Comparison of ENCODE assay signal across 11 mouse cellular contexts in genomic region chr8:75063290-75063689, GRCm38 (mm10). TPM values are rescaled to one million over a fixed set of nuclear protein-coding genes. Genes with fewer than 3 reads are reported as not detected.
DNase-seq lines count a peak whose midpoint lies in the region; ATAC-seq and TF ChIP-seq lines count a peak whose summit lies in the region.
"Had no signal": no experiment of that assay in that cellular context is flagged by ENCODE, and none has a peak within 500 bp of the region (broad histone marks: within the 10 kb centered on the region; RNA-seq: fewer than 3 reads in every experiment).

No protein-coding gene starts in this region.

- DNase-seq in hindbrain, embryonic 10.5 days (ENCODE audit: low spot score): peak; percentile 13
- peak; percentile 40 for DNase-seq in CH12.LX (ENCODE audit: extremely low read depth)
- DNase-seq in heart, postnatal 10 days: peak; percentile 56 to 60
- no peak for DNase-seq in left cerebral cortex, adult 2 months (ENCODE audit: extremely low spot score in 1 of 2, low spot score in 2 of 2)
- no peak for DNase-seq in thymus, postnatal 25 days
- DNase-seq in left cerebral cortex, adult 18-20 months (ENCODE audit: low spot score in 2 of 2): no peak
- DNase-seq: cerebellum, postnatal 25 days; forebrain, postnatal 0 days had no signal

- 66% methylated on average over 3 of the region's 3 CpGs for WGBS in hindbrain, embryonic 10.5 days
- 59% methylated on average over 3 of the region's 3 CpGs for WGBS in hindbrain, embryonic 12.5 days
- WGBS in bone marrow, adult 2 months: 67% methylated on average over 3 of the region's 3 CpGs

- H3K36me3 ChIP-seq in hindbrain, embryonic 10.5 days: peaks cover 56% of the 10 kb centered on the region
- H3K36me3 ChIP-seq in hindbrain, embryonic 12.5 days: peaks cover 20% of the 10 kb centered on the region
- peaks cover 25 to 79% of the 10 kb centered on the region in 2 experiments for H3K36me3 ChIP-seq in CH12.LX (replicated peaks in 1 of 2; ENCODE audit: control insufficient read depth in 1 of 2, insufficient read depth in 1 of 2, low read length in 1 of 2)

- intact Hi-C loops in heart, postnatal 10 days (cut with DNase I): no loop called here
- intact Hi-C loops in left cerebral cortex, adult 2 months (cut with DNase I): no loop called here

- TF ChIP-seq EP300 in CH12.LX (IDR thresholded peaks at IDR 0.05; ENCODE audit: low read length): no peak

- no peak for TF ChIP-seq RAD21 in CH12.LX (IDR thresholded peaks at IDR 0.05; ENCODE audit: low read depth, low read length)

- no peak overlapping the region for H3K4me3 ChIP-seq in hindbrain, embryonic 10.5 days
- H3K4me3 ChIP-seq in hindbrain, embryonic 12.5 days: no peak overlapping the region
- H3K4me3 ChIP-seq in CH12.LX (replicated peaks in 1 of 3; ENCODE audit: low read depth in 2 of 3, low read length in 2 of 3, poor library complexity in 1 of 3): no peak overlapping the region
- no peak overlapping the region for H3K4me3 ChIP-seq in bone marrow, adult 2 months (replicated peaks; ENCODE audit: control insufficient read depth, low read depth, low read length)
- no peak overlapping the region for H3K4me3 ChIP-seq in left cerebral cortex, adult 2 months

- ATAC-seq in hindbrain, embryonic 12.5 days (ENCODE audit: low FRiP score): no peak
- ATAC-seq: forebrain, postnatal 0 days; intestine, embryonic 16.5 days had no signal

- H3K27me3 ChIP-seq in hindbrain, embryonic 10.5 days (ENCODE audit: insufficient read depth, poor library complexity, severe bottlenecking): no peaks in the 10 kb centered on the region
- H3K27me3 ChIP-seq in hindbrain, embryonic 12.5 days: no peaks in the 10 kb centered on the region
- no peaks in the 10 kb centered on the region for H3K27me3 ChIP-seq in CH12.LX (replicated peaks)

- no peak for TF ChIP-seq POLR2A in CH12.LX (IDR thresholded peaks at IDR 0.05; ENCODE audit: low read depth, low read length)
- no peak for TF ChIP-seq POLR2A in bone marrow, adult 2 months (IDR thresholded peaks at IDR 0.05; ENCODE audit: borderline replicate concordance, control insufficient read depth, low read depth, low read length)

- H3K9ac ChIP-seq in hindbrain, embryonic 12.5 days: no peak overlapping the region
- H3K9ac ChIP-seq in CH12.LX (ENCODE audit: insufficient read depth, low read depth): 0 out of 2 replicates have a peak overlapping the region, but pooled peaks have one; percentile 10
- H3K9ac ChIP-seq: forebrain, postnatal 0 days had no signal

- no peak for TF ChIP-seq CTCF in CH12.LX (conservative IDR thresholded peaks at IDR 0.05 in 1 of 2, IDR thresholded peaks at IDR 0.05 in 1 of 2; ENCODE audit: low read depth in 2 of 2, low read length in 2 of 2)
- no peak for TF ChIP-seq CTCF in bone marrow, adult 2 months (IDR thresholded peaks at IDR 0.05; ENCODE audit: control insufficient read depth, insufficient read depth, low read length)
- TF ChIP-seq CTCF in left cerebral cortex, adult 2 months (IDR thresholded peaks at IDR 0.05): no peak

- no peak overlapping the region for H3K4me2 ChIP-seq in hindbrain, embryonic 12.5 days (replicated peaks)
- H3K4me2 ChIP-seq in CH12.LX (ENCODE audit: insufficient read depth, low read depth, poor library complexity, severe bottlenecking): no peak overlapping the region

- peaks cover 6% of the 10 kb centered on the region for H3K4me1 ChIP-seq in hindbrain, embryonic 10.5 days (replicated peaks)
- H3K4me1 ChIP-seq in hindbrain, embryonic 12.5 days: no peaks in the 10 kb centered on the region
- peaks cover 8 to 20% of the 10 kb centered on the region in 2 experiments for H3K4me1 ChIP-seq in CH12.LX (ENCODE audit: control insufficient read depth in 1 of 2, insufficient read depth in 2 of 2)
- H3K4me1 ChIP-seq in bone marrow, adult 2 months (ENCODE audit: control insufficient read depth, insufficient read depth, low read length): peaks cover 7% of the 10 kb centered on the region; the same call in 1 of the 2 replicates

- dilution Hi-C loops in CH12.LX (cut with MboI; ENCODE audit: extremely low pct_ligation_motif_present, extremely low pct_unique_long_range_greater_than_20kb, low sequenced_read_pairs): no loop called here

- in situ Hi-C loops in CH12.LX (cut with MboI; ENCODE audit: low pct_ligation_motif_present, low pct_unique_long_range_greater_than_20kb, low sequenced_read_pairs): no loop called here

- no peaks in the 10 kb centered on the region for H3K9me3 ChIP-seq in hindbrain, embryonic 10.5 days
- no peaks in the 10 kb centered on the region for H3K9me3 ChIP-seq in hindbrain, embryonic 12.5 days (replicated peaks)
- H3K9me3 ChIP-seq in CH12.LX (replicated peaks; ENCODE audit: low read length): no peaks in the 10 kb centered on the region

- no peaks in the 10 kb centered on the region for H3K79me2 ChIP-seq in CH12.LX (replicated peaks; ENCODE audit: control insufficient read depth, extremely low read depth, insufficient read depth, poor library complexity, severe bottlenecking)

- H3K27ac ChIP-seq in hindbrain, embryonic 10.5 days: no peak overlapping the region
- no peak overlapping the region for H3K27ac ChIP-seq in hindbrain, embryonic 12.5 days
- no peak overlapping the region for H3K27ac ChIP-seq in CH12.LX (ENCODE audit: insufficient read depth, low read depth)
- H3K27ac ChIP-seq in bone marrow, adult 2 months (ENCODE audit: control insufficient read depth, insufficient read depth, low read depth, low read length, poor library complexity): peak overlapping the region; percentile 29
- H3K27ac ChIP-seq in left cerebral cortex, adult 2 months: no peak overlapping the region

TF ChIP-seq in CH12.LX, 34 proteins besides CTCF, POLR2A, EP300 and RAD21:
- TF ChIP-seq KAT2A (IDR thresholded peaks at IDR 0.05; ENCODE audit: insufficient replicate concordance, low read length): no peak
- TF ChIP-seq BHLHE40 (IDR thresholded peaks at IDR 0.05; ENCODE audit: low read depth, low read length): 0 out of 2 replicates have a peak, but pooled peaks have one; percentile 10
- 0 out of 2 replicates have a peak, but pooled peaks have one; percentile 8 for TF ChIP-seq ETS1 (conservative IDR thresholded peaks at IDR 0.05; ENCODE audit: low read depth, low read length)
TF ChIP-seq in CH12.LX: peak in this region for 2.

RNA-seq across cellular contexts. Expression of gene Tom1, which starts 29.8 kb away (rescaled TPM):
- polyA plus RNA-seq in hindbrain, embryonic 10.5 days (2016; fragmentation: Nextera tagmentation; extraction: Ambion mirVana): 32.5 and 36.5 TPM in 2 replicates
- 28.1 and 28.8 TPM in 2 replicates for polyA plus RNA-seq in hindbrain, embryonic 12.5 days (2016; fragmentation: Nextera tagmentation; extraction: Ambion mirVana)
- total RNA-seq in CH12.LX (2012; rRNA removed): 15.6 and 18.4 TPM in 2 replicates
- 11.6 and 13.4 TPM in 2 replicates for total RNA-seq in CH12.LX (2014; rRNA removed)
- polyA plus RNA-seq in CH12.LX (2012; ENCODE audit: insufficient read length, low read depth): 25.3 and 32.8 TPM in 2 replicates
- polyA plus RNA-seq in bone marrow, adult 2 months (2011; ENCODE audit: insufficient read depth, insufficient read length, low replicate concordance, missing spikeins): 9.1 and 23.7 TPM in 2 replicates
- total RNA-seq in heart, postnatal 10 days (2021): 10 to 100 TPM; 68.8 to 70.6 TPM
- 10 to 100 TPM; 31.4 to 42.2 TPM for total RNA-seq in left cerebral cortex, adult 2 months (2021)
- 10 to 100 TPM; 39.8 to 46.3 TPM for total RNA-seq in left cerebral cortex, adult 18-20 months (2021)

RNA-seq across cellular contexts. Expression of gene Hmox1, which starts 30.1 kb away (rescaled TPM):
- 19.9 and 22.8 TPM in 2 replicates for polyA plus RNA-seq in hindbrain, embryonic 10.5 days (2016; fragmentation: Nextera tagmentation; extraction: Ambion mirVana)
- 18.7 and 19.6 TPM in 2 replicates for polyA plus RNA-seq in hindbrain, embryonic 12.5 days (2016; fragmentation: Nextera tagmentation; extraction: Ambion mirVana)
- total RNA-seq in CH12.LX (2012; rRNA removed): 27.3 and 39.7 TPM in 2 replicates
- total RNA-seq in CH12.LX (2014; rRNA removed): 53.2 and 67.3 TPM in 2 replicates
- 87.4 and 92.2 TPM in 2 replicates for polyA plus RNA-seq in CH12.LX (2012; ENCODE audit: insufficient read length, low read depth)
- 297 and 316 TPM in 2 replicates for polyA plus RNA-seq in bone marrow, adult 2 months (2011; ENCODE audit: insufficient read depth, insufficient read length, low replicate concordance, missing spikeins)
- 10 to 100 TPM; 17.8 to 19.8 TPM for total RNA-seq in heart, postnatal 10 days (2021)
- 1 to 10 TPM; 3.9 to 5.2 TPM for total RNA-seq in left cerebral cortex, adult 2 months (2021)
- 1 to 10 TPM; 4.3 to 5.1 TPM for total RNA-seq in left cerebral cortex, adult 18-20 months (2021)

RNA-seq across cellular contexts. Expression of gene Mcm5, which starts 46.1 kb away (rescaled TPM):
- polyA plus RNA-seq in hindbrain, embryonic 10.5 days (2016; fragmentation: Nextera tagmentation; extraction: Ambion mirVana): 235 and 294 TPM in 2 replicates
- polyA plus RNA-seq in hindbrain, embryonic 12.5 days (2016; fragmentation: Nextera tagmentation; extraction: Ambion mirVana): 98.7 and 105 TPM in 2 replicates
- total RNA-seq in CH12.LX (2012; rRNA removed): 259 and 305 TPM in 2 replicates
- total RNA-seq in CH12.LX (2014; rRNA removed): 282 and 294 TPM in 2 replicates
- 313 and 332 TPM in 2 replicates for polyA plus RNA-seq in CH12.LX (2012; ENCODE audit: insufficient read length, low read depth)
- 115 and 116 TPM in 2 replicates for polyA plus RNA-seq in bone marrow, adult 2 months (2011; ENCODE audit: insufficient read depth, insufficient read length, low replicate concordance, missing spikeins)
- 10 to 100 TPM; 23.1 to 31.7 TPM for total RNA-seq in heart, postnatal 10 days (2021)
- 1 to 10 TPM; 7.4 to 7.6 TPM for total RNA-seq in left cerebral cortex, adult 2 months (2021)
- 1 to 10 TPM; 8.3 to 8.5 TPM for total RNA-seq in left cerebral cortex, adult 18-20 months (2021)

Comparison
In these comparisons a context has a peak if more than half of its experiments do, and no peak if none do; other contexts are left out.
1. DNase-seq: peak in hindbrain, embryonic 10.5 days (single experiment), CH12.LX (single experiment) and heart, postnatal 10 days (2 of 2); none in left cerebral cortex, adult 2 months (0 of 2), thymus, postnatal 25 days (single experiment) and left cerebral cortex, adult 18-20 months (0 of 2).
2. RNA of gene Mcm5, which starts 46.1 kb away (total RNA-seq): 259 to 305 TPM in CH12.LX; 23.1 to 31.7 TPM in heart, postnatal 10 days, 8.3 to 8.5 TPM in left cerebral cortex, adult 18-20 months and 7.4 to 7.6 TPM in left cerebral cortex, adult 2 months; every median in the first group is over 4 times any median in the second.